8 mouse cellular contexts compared by ENCODE assay signal in the genomic region with DNA sequence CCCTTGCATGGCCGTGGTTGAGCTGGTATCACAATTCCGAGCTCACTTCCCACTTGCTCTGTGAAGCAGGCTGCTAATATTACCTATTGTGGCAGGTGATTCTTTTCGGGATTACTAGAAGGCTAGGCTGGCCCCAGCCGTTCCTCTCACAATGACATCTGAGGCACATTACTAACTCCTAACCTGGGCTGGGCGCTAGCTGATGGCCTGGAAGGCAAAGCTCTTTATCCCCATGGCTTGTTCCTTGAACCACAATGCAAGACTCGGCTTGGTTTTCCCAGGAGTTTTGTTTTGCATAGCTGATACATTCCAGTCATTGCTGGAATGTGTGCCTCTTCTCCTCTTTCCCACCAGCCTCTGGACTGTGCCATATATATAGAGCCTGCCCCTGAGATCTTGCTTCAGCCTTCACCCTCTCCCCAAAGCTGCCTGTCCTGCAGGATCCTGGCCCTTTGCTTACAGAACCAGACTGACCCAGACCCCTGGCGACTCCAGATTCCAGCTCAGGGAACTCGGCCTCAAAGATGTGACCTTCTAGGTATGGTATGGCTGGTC. TPM values are rescaled to one million over a fixed set of nuclear protein-coding genes. Genes with fewer than 3 reads are reported as not detected.
DNase-seq lines count a peak whose midpoint lies in the region; ATAC-seq and TF ChIP-seq lines count a peak whose summit lies in the region.

A gene (plus strand): TSS at position 404 of the 555 bp plus-strand sequence.

- intact Hi-C loops in heart, postnatal 14 days (cut with DNase I) = no loop called here

- no peak within 1 kb of the TSS for H3K9ac ChIP-seq in lung, embryonic 15.5 days
- H3K9ac ChIP-seq in liver, embryonic 11.5 days (ENCODE audit: low read depth, low read length) = no peak within 1 kb of the TSS

- H3K4me2 ChIP-seq in lung, embryonic 15.5 days = no peak within 1 kb of the TSS
- H3K4me2 ChIP-seq in liver, embryonic 11.5 days = no peak within 1 kb of the TSS

- H3K27ac ChIP-seq in lung, embryonic 15.5 days = no peak within 1 kb of the TSS
- no peak within 1 kb of the TSS for H3K27ac ChIP-seq in cortical plate, adult 2 months (ENCODE audit: insufficient read depth, low read length)
- H3K27ac ChIP-seq in liver, embryonic 11.5 days (ENCODE audit: low read depth, low read length) = no peak within 1 kb of the TSS

- no peaks in the 10 kb centered on the region for H3K36me3 ChIP-seq in lung, embryonic 15.5 days
- no peaks in the 10 kb centered on the region for H3K36me3 ChIP-seq in liver, embryonic 11.5 days (ENCODE audit: control insufficient read depth, insufficient read depth, low read length)

- ATAC-seq in lung, embryonic 15.5 days (ENCODE audit: borderline replicate concordance, extremely low read depth, low FRiP score, low TSS enrichment) = no peak
- ATAC-seq in liver, embryonic 11.5 days (replicated peaks; ENCODE audit: low FRiP score) = no peak

- TF ChIP-seq POLR2A in cortical plate, adult 2 months (IDR thresholded peaks at IDR 0.05; ENCODE audit: extremely low read depth, insufficient read depth, low read length) = no peak

- no peak for TF ChIP-seq CTCF in cortical plate, adult 2 months (IDR thresholded peaks at IDR 0.05; ENCODE audit: extremely low read depth, insufficient read depth, low read length)

- 74% methylated on average over 8 of the region's 8 CpGs for WGBS in lung, embryonic 15.5 days
- WGBS in liver, embryonic 11.5 days = 72% methylated on average over 8 of the region's 8 CpGs

- no peak for DNase-seq in lung, adult 18-20 months
- DNase-seq in heart, postnatal 14 days = no peak
- DNase-seq in liver, embryonic 11.5 days (ENCODE audit: low spot score) = no peak
- no peak for DNase-seq in embryo, embryonic 11 days
- DNase-seq in spleen, postnatal 10 days (ENCODE audit: low spot score in 2 of 2) = no peak
- DNase-seq in thymus, postnatal 36 days = no peak

- H3K27me3 ChIP-seq in lung, embryonic 15.5 days = no peaks in the 10 kb centered on the region; the same call in 1 of the 2 replicates
- no peaks in the 10 kb centered on the region for H3K27me3 ChIP-seq in liver, embryonic 11.5 days (replicated peaks; ENCODE audit: control insufficient read depth, insufficient read depth, low read length)

- 0 out of 2 replicates have a peak, but pooled peaks cover 2% of the 10 kb centered on the region for H3K4me1 ChIP-seq in lung, embryonic 15.5 days
- H3K4me1 ChIP-seq in cortical plate, adult 2 months (ENCODE audit: control insufficient read depth, insufficient read depth, low read length) = no peaks in the 10 kb centered on the region
- H3K4me1 ChIP-seq in liver, embryonic 11.5 days (replicated peaks; ENCODE audit: control insufficient read depth, insufficient read depth, low read length) = no peaks in the 10 kb centered on the region

- H3K4me3 ChIP-seq in lung, embryonic 15.5 days = no peak within 1 kb of the TSS
- no peak within 1 kb of the TSS for H3K4me3 ChIP-seq in cortical plate, adult 2 months (ENCODE audit: insufficient read depth, low read length)
- H3K4me3 ChIP-seq in liver, embryonic 11.5 days (ENCODE audit: low read depth, low read length) = no peak within 1 kb of the TSS

- no peaks in the 10 kb centered on the region for H3K9me3 ChIP-seq in lung, embryonic 15.5 days
- no peaks in the 10 kb centered on the region for H3K9me3 ChIP-seq in liver, embryonic 11.5 days (ENCODE audit: control insufficient read depth, low read length)

RNA-seq across cellular contexts. Expression of the gene that starts here (rescaled TPM):
- polyA plus RNA-seq in lung, embryonic 15.5 days (2015; fragmentation: Nextera tagmentation; extraction: Ambion mirVana) = 22.7 and 24.1 TPM in 2 replicates
- 16.0 and 17.0 TPM in 2 replicates for polyA plus RNA-seq in cortical plate, adult 2 months (2012; rRNA removed)
- total RNA-seq in heart, postnatal 14 days (2021) = 10 to 100 TPM; 57.6 to 63.2 TPM
- polyA plus RNA-seq in liver, embryonic 11.5 days (2014; fragmentation: Nextera tagmentation; extraction: Ambion mirVana) = 28.7 and 31.0 TPM in 2 replicates
